Mouse (Mus musculus) lung, postnatal 0 days (tissue): ENCODE measurements around the gene Plppr1.

Experiments used
- CTCF ChIP-seq: IDR thresholded peaks from 2 replicates; pipeline ENCODE4 v1.5.1; 2016; ENCODE audit warnings: antibody characterized with exemption, mild to moderate bottlenecking
- EP300 ChIP-seq: IDR thresholded peaks from 2 replicates; pipeline ENCODE4 v1.6.1; 2016; ENCODE audit warnings: antibody characterized with exemption, mild to moderate bottlenecking, control low read depth

DNA sequence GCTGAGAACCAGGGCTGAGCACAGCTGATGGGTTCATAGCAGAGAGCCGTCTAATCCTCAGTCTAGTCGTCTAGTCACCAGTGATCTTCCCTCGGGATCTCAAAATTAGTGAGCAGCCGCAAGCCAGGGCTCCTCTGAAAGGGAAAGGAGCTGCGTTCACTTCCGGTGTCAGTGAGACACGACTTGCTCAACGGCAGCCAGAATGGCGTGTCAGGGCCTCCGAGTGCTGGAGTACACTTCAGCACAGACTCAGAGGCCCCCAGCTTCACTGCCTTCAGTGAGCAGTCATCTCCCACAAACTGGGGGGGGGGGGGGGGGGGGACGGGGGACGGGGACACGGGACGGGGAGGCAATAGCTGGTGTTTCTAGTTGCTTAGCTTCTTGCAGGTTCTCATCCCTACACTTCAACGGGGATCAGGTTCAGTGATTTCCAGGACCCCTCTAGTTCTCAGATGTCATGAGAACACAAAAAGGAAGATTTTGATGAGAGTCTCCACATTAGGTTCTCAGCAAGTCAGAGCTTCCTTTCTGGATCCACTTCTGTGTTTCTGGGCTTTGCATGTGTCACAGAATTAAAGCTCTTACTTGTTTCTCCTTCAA, 225.7 kb downstream of the Plppr1 start:
- TF ChIP-seq EP300 (no peak), CTCF (no peak)
